Mouse (Mus musculus) MEL (cell line): ENCODE data around the gene 1700029I15Rik. TPM values are rescaled to one million over a fixed set of nuclear protein-coding genes. Genes with fewer than 3 reads are reported as not detected.

Experiments
- DNase-seq: peaks from one replicate; pipeline ENCODE4 v3.0.0; 2011; ENCODE audit warnings: low read depth, low spot score
- H3K27ac ChIP-seq: 2 replicates; pipeline ENCODE4 v1.5.1; 2012; ENCODE audit warnings: low read depth, mild to moderate bottlenecking, control low read depth, low read length, moderate library complexity; ENCODE audit not compliant: control insufficient read depth
- H3K27me3 ChIP-seq, 2 experiments: fragments of 150-350 bp in 1 of 2; sonication (generic) in 1 of 2; 2 replicates each; pipeline ENCODE4 v1.6.1; 2012; ENCODE audit warnings: low read length in 2 of 2, mild to moderate bottlenecking in 2 of 2, improper control_type of control experiment in 1 of 2, moderate library complexity in 1 of 2; ENCODE audit not compliant: insufficient read depth in 2 of 2, control insufficient read depth in 1 of 2
- H3K36me3 ChIP-seq, 2 experiments: 2 replicates each; pipeline ENCODE4 v1.6.1; 2012 to 2014; ENCODE audit warnings: low read length in 2 of 2, improper control_type of control experiment in 1 of 2, inconsistent platforms in 1 of 2, mild to moderate bottlenecking in 1 of 2; ENCODE audit not compliant: insufficient read depth in 2 of 2, control insufficient read depth in 1 of 2
- H3K4me1 ChIP-seq, 2 experiments: fragments of 150-350 bp in 1 of 2; sonication (generic) in 1 of 2; 2 replicates each; pipeline ENCODE4 v1.6.1; 2012; ENCODE audit warnings: low read length in 2 of 2, improper control_type of control experiment in 1 of 2, mild to moderate bottlenecking in 1 of 2; ENCODE audit not compliant: insufficient read depth in 2 of 2, control insufficient read depth in 1 of 2
- H3K4me3 ChIP-seq, 2 experiments: fragments of 150-350 bp in 1 of 2; sonication (generic) in 1 of 2; 2 replicates each; pipeline ENCODE4 v1.5.1; 2012; ENCODE audit warnings: low read depth in 2 of 2, low read length in 2 of 2, mild to moderate bottlenecking in 2 of 2, moderate library complexity in 2 of 2, control low read depth in 1 of 2, improper control_type of control experiment in 1 of 2; ENCODE audit not compliant: control insufficient read depth in 1 of 2, insufficient read depth in 1 of 2
- H3K79me2 ChIP-seq: 2 replicates; pipeline ENCODE4 v1.6.1; 2012; ENCODE audit warnings: mild to moderate bottlenecking, low read length, moderate library complexity; ENCODE audit not compliant: control insufficient read depth, poor library complexity, insufficient read depth
- H3K9ac ChIP-seq: 2 replicates; pipeline ENCODE4 v1.6.1; 2012; ENCODE audit warnings: low read depth, mild to moderate bottlenecking, control low read depth, low read length, moderate library complexity; ENCODE audit not compliant: control insufficient read depth, poor library complexity, severe bottlenecking
- H3K9me3 ChIP-seq: fragments of 150-350 bp; sonication (generic); replicated peaks from 2 replicates; pipeline ENCODE4 v1.6.1; 2012; ENCODE audit warnings: mild to moderate bottlenecking, low read length, improper control_type of control experiment, moderate library complexity; ENCODE audit not compliant: insufficient read depth
- BHLHE40 ChIP-seq: IDR thresholded peaks from 2 replicates; pipeline ENCODE4 v1.6.1; 2012; ENCODE audit warnings: low read depth, mild to moderate bottlenecking, inconsistent platforms, low read length, improper control_type of control experiment, borderline replicate concordance
- EP300 ChIP-seq, 2 experiments: IDR thresholded peaks; 2 replicates each; pipeline ENCODE4 v1.6.1; 2011; ENCODE audit warnings: improper control_type of control experiment in 2 of 2, low read length in 2 of 2, low read depth in 1 of 2, mild to moderate bottlenecking in 1 of 2
- ETS1 ChIP-seq: IDR thresholded peaks from 2 replicates; pipeline ENCODE4 v1.6.1; 2012; ENCODE audit warnings: low read depth, mild to moderate bottlenecking, inconsistent platforms, low read length, improper control_type of control experiment, moderate library complexity
- GATA1 ChIP-seq: IDR thresholded peaks from 2 replicates; pipeline ENCODE4 v1.6.1; 2011; ENCODE audit warnings: low read depth, low read length, improper control_type of control experiment
- HCFC1 ChIP-seq: IDR thresholded peaks from 2 replicates; pipeline ENCODE4 v1.6.1; 2012; ENCODE audit warnings: low read depth, mild to moderate bottlenecking, inconsistent platforms, low read length, improper control_type of control experiment, moderate library complexity
- JUND ChIP-seq: IDR thresholded peaks from 2 replicates; pipeline ENCODE4 v1.6.1; 2011; ENCODE audit warnings: low read depth, mild to moderate bottlenecking, improper control_type of control experiment, low read length
- MAFK ChIP-seq: IDR thresholded peaks from 2 replicates; pipeline ENCODE4 v1.6.1; 2011; ENCODE audit warnings: low read depth, mild to moderate bottlenecking, low read length, improper control_type of control experiment, borderline replicate concordance
- MAX ChIP-seq: IDR thresholded peaks from 2 replicates; pipeline ENCODE4 v1.6.1; 2011; ENCODE audit warnings: low read length, improper control_type of control experiment
- MAZ ChIP-seq: IDR thresholded peaks from 2 replicates; pipeline ENCODE4 v1.6.1; 2012; ENCODE audit warnings: low read depth, mild to moderate bottlenecking, inconsistent platforms, low read length, improper control_type of control experiment
- MXI1 ChIP-seq: IDR thresholded peaks from 2 replicates; pipeline ENCODE4 v1.6.1; 2011; ENCODE audit warnings: mild to moderate bottlenecking, low read depth, low read length, improper control_type of control experiment
- MYC ChIP-seq: IDR thresholded peaks from 2 replicates; pipeline ENCODE4 v1.6.1; 2011; ENCODE audit warnings: low read depth, mild to moderate bottlenecking, low read length, improper control_type of control experiment, moderate library complexity
- NRF1 ChIP-seq: IDR thresholded peaks from 2 replicates; pipeline ENCODE4 v1.6.1; 2014; ENCODE audit warnings: low read depth, mild to moderate bottlenecking, inconsistent platforms, low read length, improper control_type of control experiment, moderate library complexity; ENCODE audit not compliant: poor library complexity, insufficient read depth, severe bottlenecking
- POLR2AphosphoS5 ChIP-seq: IDR thresholded peaks from 2 replicates; pipeline ENCODE4 v1.6.1; 2012; ENCODE audit warnings: low read depth, borderline replicate concordance, mild to moderate bottlenecking, inconsistent platforms, low read length, moderate library complexity, mixed read lengths
- RCOR1 ChIP-seq: IDR thresholded peaks from 2 replicates; pipeline ENCODE4 v1.6.1; 2012; ENCODE audit warnings: low read depth, mild to moderate bottlenecking, inconsistent platforms, low read length, improper control_type of control experiment
- SIN3A ChIP-seq: IDR thresholded peaks from 2 replicates; pipeline ENCODE4 v1.6.1; 2012; ENCODE audit warnings: low read length, improper control_type of control experiment, inconsistent platforms
- SMC3 ChIP-seq: IDR thresholded peaks from 2 replicates; pipeline ENCODE4 v1.6.1; 2011; ENCODE audit warnings: low read depth, low read length, improper control_type of control experiment
- TAL1 ChIP-seq: IDR thresholded peaks from 2 replicates; pipeline ENCODE4 v1.6.1; 2012; ENCODE audit warnings: mild to moderate bottlenecking, inconsistent platforms, low read length, moderate library complexity, mixed read lengths
- USF1 ChIP-seq: IDR thresholded peaks from 2 replicates; pipeline ENCODE4 v1.6.1; 2014; ENCODE audit warnings: low read depth, mild to moderate bottlenecking, inconsistent platforms, low read length, improper control_type of control experiment, moderate library complexity
- USF2 ChIP-seq, 2 experiments: IDR thresholded peaks; 2 replicates each; pipeline ENCODE4 v1.6.1; 2011 to 2012; ENCODE audit warnings: improper control_type of control experiment in 2 of 2, low read length in 2 of 2, borderline replicate concordance in 1 of 2, inconsistent platforms in 1 of 2, low read depth in 1 of 2, mild to moderate bottlenecking in 1 of 2; ENCODE audit not compliant: insufficient read depth in 1 of 2
- ZMIZ1 ChIP-seq: IDR thresholded peaks from 2 replicates; pipeline ENCODE4 v1.6.1; 2012; ENCODE audit warnings: low read depth, mild to moderate bottlenecking, inconsistent platforms, low read length, improper control_type of control experiment, moderate library complexity
- ZNF384 ChIP-seq: IDR thresholded peaks from 2 replicates; pipeline ENCODE4 v1.6.1; 2012; ENCODE audit warnings: low read depth, mild to moderate bottlenecking, inconsistent platforms, low read length, improper control_type of control experiment
- polyA plus RNA-seq, 2 experiments: library from polyadenylated mRNA; stranded (reverse) in 1 of 2; unstranded in 1 of 2; fragments of >175 nt in 1 of 2; fragments of >200 nt in 1 of 2; gene quantifications; 2 replicates each; pipeline versions ENCODE4 v1.2.1 to v1.2.4; 2012; ENCODE audit warnings: low replicate concordance in 2 of 2, low read depth in 1 of 2; ENCODE audit not compliant: insufficient read length in 2 of 2, insufficient read depth in 1 of 2, missing spikeins in 1 of 2
- total RNA-seq: library from RNA; depleted of rRNA; stranded (reverse); fragments of 300-350 nt; gene quantifications from 2 replicates; pipeline ENCODE4 v1.2.3, GENCODE M21; 2012

1700029I15Rik gene
- total and polyA plus RNA-seq, 3 experiments = 0.65 to 3.2 TPM; not detected in 1

GRCm38 (mm10) chr2:92384101-92384500, 1.8 kb downstream of the 1700029I15Rik start:
- no peak overlapping the region for H3K27ac ChIP-seq
- no peak for DNase-seq
- TF ChIP-seq TAL1 = no peak
- no peak for TF ChIP-seq USF2 (IDR thresholded peaks at IDR 0.05; ENCODE audit: borderline replicate concordance in 1 of 2, insufficient read depth in 1 of 2, low read depth in 1 of 2, low read length in 2 of 2)
- no peak for TF ChIP-seq SMC3
- no peak for TF ChIP-seq SIN3A
- TF ChIP-seq ETS1 = no peak
- no peak for TF ChIP-seq MAX
- no peak for TF ChIP-seq BHLHE40
- TF ChIP-seq HCFC1 = no peak
- peaks cover 0 to 7% of the 10 kb centered on the region in 2 experiments; a peak in 2 of 4 replicates for H3K4me1 ChIP-seq
- no peak overlapping the region for H3K4me3 ChIP-seq
- no peaks in the 10 kb centered on the region for H3K27me3 ChIP-seq
- H3K9ac ChIP-seq = no peak overlapping the region
- H3K36me3 ChIP-seq = no peaks in the 10 kb centered on the region; a peak in 1 of 4 replicates
- no peaks in the 10 kb centered on the region for H3K79me2 ChIP-seq
- no peaks in the 10 kb centered on the region for H3K9me3 ChIP-seq

DNA sequence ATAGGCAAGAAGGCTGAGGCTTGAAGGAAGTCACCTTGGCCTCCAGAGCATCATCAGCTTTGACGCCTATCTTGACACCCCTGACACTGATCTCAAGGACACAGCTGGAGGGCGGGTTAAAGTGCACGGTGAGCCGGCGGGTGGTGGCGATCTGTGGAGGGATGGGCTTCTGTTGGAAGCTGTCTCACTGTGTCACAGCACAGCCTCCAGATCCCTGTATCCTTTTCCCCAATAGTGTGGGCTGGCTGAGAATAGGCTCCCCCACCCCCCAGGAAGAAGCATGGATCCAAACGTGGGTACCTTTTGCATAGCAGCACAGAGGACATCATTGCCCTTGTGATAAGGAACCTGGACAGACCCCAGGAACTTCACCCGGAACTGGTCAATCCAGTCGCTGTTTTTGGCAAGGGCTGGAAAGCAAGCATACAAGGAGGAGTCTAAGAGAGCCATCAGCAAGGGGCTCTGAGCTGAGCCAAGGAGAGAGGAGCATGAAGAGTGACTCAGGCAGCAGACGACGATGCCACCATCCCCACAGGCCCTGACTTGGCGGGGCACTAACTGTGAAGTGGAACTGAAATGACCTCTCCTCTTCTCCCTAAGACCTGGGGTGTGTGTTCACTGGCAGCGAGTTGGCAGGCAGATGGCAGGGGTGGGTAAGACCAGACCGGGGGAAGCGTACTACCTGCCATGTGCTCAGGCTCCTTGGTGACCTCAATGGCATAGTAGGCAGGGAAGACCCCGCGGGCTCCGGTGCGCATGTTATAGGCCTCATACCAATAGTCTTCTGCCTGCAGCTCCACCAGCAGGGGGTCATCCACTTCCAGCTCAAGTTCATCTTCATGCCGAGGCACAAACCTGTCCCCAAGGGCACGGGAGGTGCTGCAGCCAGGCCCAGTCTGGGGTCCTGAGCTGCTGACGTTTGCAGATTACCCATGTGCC, 3.0 kb downstream of the 1700029I15Rik start:
- H3K4me1 ChIP-seq = peaks cover 6 to 18% of the 10 kb centered on the region in 2 experiments
- H3K9ac ChIP-seq = no peak overlapping the region
- DNase-seq = no peak
- no peaks in the 10 kb centered on the region for H3K9me3 ChIP-seq
- H3K27me3 ChIP-seq = no peaks in the 10 kb centered on the region
- peaks cover 0 to 9% of the 10 kb centered on the region in 2 experiments; a peak in 3 of 4 replicates for H3K36me3 ChIP-seq
- H3K79me2 ChIP-seq = no peaks in the 10 kb centered on the region
- no peak overlapping the region for H3K27ac ChIP-seq
- TF ChIP-seq MXI1 = no peak
- no peak for TF ChIP-seq ZMIZ1
- TF ChIP-seq POLR2AphosphoS5 = no peak
- TF ChIP-seq NRF1 = no peak
- TF ChIP-seq RCOR1 = no peak
- no peak for TF ChIP-seq USF1
- no peak for TF ChIP-seq MYC
- no peak for TF ChIP-seq MAZ
- TF ChIP-seq JUND = no peak
- no peak for TF ChIP-seq SMC3
- no peak for TF ChIP-seq EP300 (IDR thresholded peaks at IDR 0.05; ENCODE audit: low read depth in 1 of 2, low read length in 2 of 2)
- TF ChIP-seq MAFK = no peak
- no peak for TF ChIP-seq GATA1
- no peak for TF ChIP-seq ZNF384
- no peak overlapping the region for H3K4me3 ChIP-seq
